Mouse (Mus musculus) liver, postnatal 0 days (tissue): ENCODE results near the gene Calml3. TPM values are rescaled to one million over a fixed set of nuclear protein-coding genes. Genes with fewer than 3 reads are reported as not detected.

Experiments used
- ATAC-seq: fragments of 200-750 bp; cut with Nextera tagmentation; 2 replicates; pipeline ENCODE4 v1.8.0; 2017; ENCODE audit warnings: mild to moderate bottlenecking, moderate library complexity
- DNase-seq: peaks from one replicate; pipeline ENCODE4 v3.0.0-alpha.2; 2016
- H3K27ac ChIP-seq: fragments of 300-500 bp; sonication (generic); 2 replicates; pipeline ENCODE4 v1.5.1; 2014; ENCODE audit warnings: antibody characterized with exemption, moderate library complexity, mild to moderate bottlenecking, low read depth
- H3K27me3 ChIP-seq: fragments of 300-500 bp; sonication (generic); 2 replicates; pipeline ENCODE4 v1.6.1; 2014; ENCODE audit warnings: low read length, control low read depth, mixed read lengths; ENCODE audit not compliant: insufficient read depth
- H3K36me3 ChIP-seq: fragments of 300-500 bp; sonication (generic); replicated peaks from 2 replicates; pipeline ENCODE4 v1.6.1; 2014; ENCODE audit warnings: mild to moderate bottlenecking, control low read depth, low read length, moderate library complexity, mixed read lengths; ENCODE audit not compliant: insufficient read depth
- H3K4me1 ChIP-seq: fragments of 300-500 bp; sonication (generic); 2 replicates; pipeline ENCODE4 v1.6.1; 2014; ENCODE audit warnings: antibody characterized with exemption, mild to moderate bottlenecking, control low read depth; ENCODE audit not compliant: insufficient read depth
- H3K4me2 ChIP-seq: fragments of 300-500 bp; sonication (generic); 2 replicates; pipeline ENCODE4 v1.6.1; 2014; ENCODE audit warnings: low read depth, mild to moderate bottlenecking, low read length, moderate library complexity, mixed read lengths
- H3K4me3 ChIP-seq: fragments of 300-500 bp; sonication (generic); 2 replicates; pipeline ENCODE4 v1.5.1; 2014; ENCODE audit warnings: low read depth, low read length
- H3K9ac ChIP-seq: fragments of 300-500 bp; sonication (generic); replicated peaks from 2 replicates; pipeline ENCODE4 v1.6.1; 2014; ENCODE audit warnings: mild to moderate bottlenecking, moderate library complexity
- H3K9me3 ChIP-seq: fragments of 300-500 bp; sonication (generic); 2 replicates; pipeline ENCODE4 v1.6.1; 2016; ENCODE audit warnings: mild to moderate bottlenecking, control low read depth, low read length, mixed read lengths
- CTCF ChIP-seq: sonication (generic); IDR thresholded peaks from 2 replicates; pipeline ENCODE4 v1.5.1; 2016; ENCODE audit warnings: antibody characterized with exemption, low read depth
- EP300 ChIP-seq: IDR thresholded peaks from 2 replicates; pipeline ENCODE4 v1.6.1; 2016; ENCODE audit warnings: antibody characterized with exemption, low read depth, mild to moderate bottlenecking
- WGBS: fragments of 180-500 bp; shearing (Covaris S2); extraction: QIAGEN DNeasy Blood & Tissue Kit; methylation state at CpG from one replicate; pipeline ENCODE4 v1.1.7; 2014; ENCODE audit not compliant: insufficient replicate concordance; 5-methylcytosine and 5-hydroxymethylcytosine counted together
- polyA plus RNA-seq: library from polyadenylated mRNA; unstranded; fragments of >200 nt; fragmentation: Nextera tagmentation; extraction: Ambion mirVana; gene quantifications from 2 replicates; pipeline ENCODE4 v1.2.1, GENCODE M21; 2015

The Calml3 gene
- polyA plus RNA-seq, 1 experiment from 2014 or later, result not detected

DNA sequence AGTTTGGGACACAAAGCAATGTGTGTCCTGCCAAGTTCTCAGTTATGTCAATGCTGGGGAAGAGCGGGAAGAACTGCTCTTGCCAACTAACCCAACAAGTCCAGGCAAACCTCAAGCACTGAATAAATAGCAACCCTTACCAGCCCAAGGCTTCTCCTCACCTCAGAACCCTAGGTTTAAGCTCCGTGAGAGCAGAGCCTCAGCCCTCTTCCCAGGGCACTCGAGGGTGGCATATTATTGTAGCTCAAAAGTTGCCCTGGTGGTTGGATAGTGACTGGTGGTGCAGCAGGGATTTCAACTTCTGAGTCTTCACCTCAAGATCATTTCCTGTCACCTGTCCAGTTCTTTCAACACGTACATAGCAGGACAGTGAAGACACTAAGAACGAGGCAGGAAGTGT, 27.4 kb upstream of the Calml3 start:
- Histone ChIP-seq H3K27ac (no peak overlapping the region), H3K4me3 (no peak overlapping the region), H3K4me2 (no peak overlapping the region), H3K9ac (no peak overlapping the region), H3K9me3 (no peaks in the 10 kb centered on the region), H3K4me1 (no peaks in the 10 kb centered on the region), H3K36me3 (no peaks in the 10 kb centered on the region), H3K27me3 (no peaks in the 10 kb centered on the region)
- ATAC-seq (no peak), DNase-seq (no peak)
- no peak for TF ChIP-seq CTCF
- TF ChIP-seq EP300, result no peak
- 59% methylated on average over 5 of the region's 5 CpGs for WGBS

DNA sequence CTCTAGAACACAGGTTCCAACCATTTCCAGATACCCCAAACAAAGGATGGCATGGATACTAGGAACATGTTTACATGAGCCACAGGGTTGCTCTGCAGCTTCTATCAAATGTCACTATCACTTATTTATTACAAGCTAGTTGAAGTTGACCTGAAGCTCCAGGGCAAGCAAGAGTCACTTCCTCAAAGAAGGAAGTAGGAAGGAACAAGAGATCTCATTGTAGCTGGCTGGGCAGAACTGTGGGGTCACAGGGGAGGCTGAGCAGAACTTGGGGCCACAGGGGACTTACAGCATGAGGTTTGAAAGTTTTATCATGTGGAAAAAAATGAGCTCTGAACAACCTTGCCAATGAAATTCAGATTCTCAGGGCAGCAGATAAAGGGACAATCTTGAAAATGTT, 21.6 kb upstream of the Calml3 start:
- H3K4me1 ChIP-seq, result 0 out of 2 replicates have a peak, but pooled peaks cover 3% of the 10 kb centered on the region
- H3K36me3 ChIP-seq, result no peaks in the 10 kb centered on the region
- ATAC-seq, result no peak
- no peak for TF ChIP-seq EP300
- no peak for TF ChIP-seq CTCF
- no peaks in the 10 kb centered on the region for H3K9me3 ChIP-seq
- DNase-seq, result no peak
- no peaks in the 10 kb centered on the region for H3K27me3 ChIP-seq
- no peak overlapping the region for H3K9ac ChIP-seq
- no peak overlapping the region for H3K4me3 ChIP-seq
- no peak overlapping the region for H3K4me2 ChIP-seq
- no peak overlapping the region for H3K27ac ChIP-seq

GRCm38 (mm10) chr13:3822105-3822504, 18.0 kb upstream of the Calml3 start:
- ATAC-seq (no peak), DNase-seq (no peak)
- 56% methylated on average over 4 of the region's 4 CpGs for WGBS

GRCm38 (mm10) chr13:3818740-3819076, 14.6 kb upstream of the Calml3 start:
- Histone ChIP-seq H3K9ac (no peak overlapping the region), H3K4me1 (no peaks in the 10 kb centered on the region), H3K27ac (no peak overlapping the region), H3K4me2 (no peak overlapping the region), H3K27me3 (no peaks in the 10 kb centered on the region), H3K36me3 (no peaks in the 10 kb centered on the region), H3K9me3 (no peaks in the 10 kb centered on the region), H3K4me3 (no peak overlapping the region)
- WGBS, result 77% methylated on average over 2 of the region's 2 CpGs
- ATAC-seq (no peak), DNase-seq (no peak)
- TF ChIP-seq CTCF, result no peak
- TF ChIP-seq EP300, result no peak

More at GRCm38 (mm10) chr13:3822105-3822504, 18.0 kb upstream of the Calml3 start:
- Histone ChIP-seq H3K4me1 (0 out of 2 replicates have a peak, but pooled peaks cover 3% of the 10 kb centered on the region), H3K27me3 (no peaks in the 10 kb centered on the region), H3K9me3 (no peaks in the 10 kb centered on the region), H3K4me3 (no peak overlapping the region), H3K9ac (no peak overlapping the region), H3K36me3 (no peaks in the 10 kb centered on the region), H3K4me2 (no peak overlapping the region), H3K27ac (no peak overlapping the region)
- no peak for TF ChIP-seq EP300
- no peak for TF ChIP-seq CTCF

- TF ChIP-seq CTCF (no peak), EP300 (no peak)
- 53% methylated on average over 5 of the region's 5 CpGs for WGBS
- H3K9ac ChIP-seq, result no peak overlapping the region
- DNase-seq (no peak), ATAC-seq (0 out of 2 replicates have a peak, but pooled peaks have one; percentile 35)
- H3K4me2 ChIP-seq, result no peak overlapping the region
- no peaks in the 10 kb centered on the region for H3K36me3 ChIP-seq
- H3K27ac ChIP-seq, result no peak overlapping the region
- H3K4me3 ChIP-seq, result no peak overlapping the region
- H3K9me3 ChIP-seq, result no peaks in the 10 kb centered on the region
- H3K4me1 ChIP-seq, result no peaks in the 10 kb centered on the region
- no peaks in the 10 kb centered on the region for H3K27me3 ChIP-seq
Measured at GRCm38 (mm10) chr13:3818012-3818739, 14.1 kb upstream of the Calml3 start.

- 71% methylated on average over 7 of the region's 7 CpGs for WGBS
- Histone ChIP-seq H3K9me3 (no peaks in the 10 kb centered on the region), H3K4me3 (no peak overlapping the region), H3K9ac (no peak overlapping the region), H3K36me3 (no peaks in the 10 kb centered on the region), H3K27me3 (no peaks in the 10 kb centered on the region), H3K27ac (no peak overlapping the region), H3K4me1 (0 out of 2 replicates have a peak, but pooled peaks cover 6% of the 10 kb centered on the region), H3K4me2 (no peak overlapping the region)
- no peak for DNase-seq
- no peak for ATAC-seq
- no peak for TF ChIP-seq CTCF
- no peak for TF ChIP-seq EP300
Measured at GRCm38 (mm10) chr13:3807131-3807827, 3.2 kb upstream of the Calml3 start.
